Mouse (Mus musculus): ENCODE data around the gene Rab5b. TPM values are rescaled to one million over a fixed set of nuclear protein-coding genes. Genes with fewer than 3 reads are reported as not detected.

Gene Rab5b
- polyA plus RNA-seq, 1 experiment from 2014 or later = 62.5 TPM

- WGBS = 57% methylated on average over 9 of the region's 9 CpGs
- no peaks in the 10 kb centered on the region for H3K27me3 ChIP-seq (ENCODE audit: control insufficient read depth, insufficient read depth, low read length)
- no peaks in the 10 kb centered on the region for H3K4me1 ChIP-seq (ENCODE audit: control insufficient read depth, insufficient read depth, low read length)
- DNase-seq (ENCODE audit: low spot score) (no peak), ATAC-seq (ENCODE audit: insufficient number of reproducible peaks, low FRiP score, low TSS enrichment, low read depth) (no peak)
- no peak overlapping the region for H3K27ac ChIP-seq (replicated peaks; ENCODE audit: low read depth, low read length)
- H3K36me3 ChIP-seq (ENCODE audit: control insufficient read depth, insufficient read depth, low read length) = no peaks in the 10 kb centered on the region
- no peak overlapping the region for H3K4me3 ChIP-seq (ENCODE audit: low read depth, low read length)
- no peaks in the 10 kb centered on the region for H3K9me3 ChIP-seq (ENCODE audit: control insufficient read depth, low read length)
- H3K4me2 ChIP-seq (ENCODE audit: low read depth, severe bottlenecking) = no peak overlapping the region
- H3K9ac ChIP-seq (ENCODE audit: low read length) = no peak overlapping the region
Observed at GRCm38 (mm10) chr10:128659490-128659889, 36.6 kb downstream of the Rab5b start.

- no peak overlapping the region for H3K4me2 ChIP-seq (ENCODE audit: low read depth, severe bottlenecking)
- H3K4me3 ChIP-seq (ENCODE audit: low read depth, low read length) = no peak overlapping the region
- DNase-seq (ENCODE audit: low spot score) = no peak
- WGBS = 52% methylated on average over 9 of the region's 9 CpGs
- no peak overlapping the region for H3K27ac ChIP-seq (replicated peaks; ENCODE audit: low read depth, low read length)
- no peaks in the 10 kb centered on the region for H3K4me1 ChIP-seq (ENCODE audit: control insufficient read depth, insufficient read depth, low read length)
- ATAC-seq (ENCODE audit: insufficient number of reproducible peaks, low FRiP score, low TSS enrichment, low read depth) = no peak
- no peaks in the 10 kb centered on the region for H3K27me3 ChIP-seq (ENCODE audit: control insufficient read depth, insufficient read depth, low read length)
- H3K36me3 ChIP-seq (ENCODE audit: control insufficient read depth, insufficient read depth, low read length) = no peaks in the 10 kb centered on the region
- no peak overlapping the region for H3K9ac ChIP-seq (ENCODE audit: low read length)
- H3K9me3 ChIP-seq (ENCODE audit: control insufficient read depth, low read length) = no peaks in the 10 kb centered on the region
Observed at GRCm38 (mm10) chr10:128657844-128658243, 38.2 kb downstream of the Rab5b start.

GRCm38 (mm10) chr10:128656731-128657130 is 39.3 kb downstream of the Rab5b start:
- 86% methylated on average over 1 of the region's 1 CpGs for WGBS
- Histone ChIP-seq H3K4me2 (ENCODE audit: low read depth, severe bottlenecking) (no peak overlapping the region), H3K36me3 (ENCODE audit: control insufficient read depth, insufficient read depth, low read length) (no peaks in the 10 kb centered on the region), H3K4me3 (ENCODE audit: low read depth, low read length) (no peak overlapping the region), H3K4me1 (ENCODE audit: control insufficient read depth, insufficient read depth, low read length) (no peaks in the 10 kb centered on the region), H3K27ac (replicated peaks; ENCODE audit: low read depth, low read length) (no peak overlapping the region), H3K27me3 (ENCODE audit: control insufficient read depth, insufficient read depth, low read length) (no peaks in the 10 kb centered on the region), H3K9ac (ENCODE audit: low read length) (no peak overlapping the region), H3K9me3 (ENCODE audit: control insufficient read depth, low read length) (no peaks in the 10 kb centered on the region)
- DNase-seq (ENCODE audit: low spot score) (no peak), ATAC-seq (ENCODE audit: insufficient number of reproducible peaks, low FRiP score, low TSS enrichment, low read depth) (no peak)

GRCm38 (mm10) chr10:128655254-128655653 is 40.8 kb downstream of the Rab5b start:
- 87% methylated on average over 3 of the region's 3 CpGs for WGBS
- no peak overlapping the region for H3K4me2 ChIP-seq (ENCODE audit: low read depth, severe bottlenecking)
- no peaks in the 10 kb centered on the region for H3K36me3 ChIP-seq (ENCODE audit: control insufficient read depth, insufficient read depth, low read length)
- no peaks in the 10 kb centered on the region for H3K4me1 ChIP-seq (ENCODE audit: control insufficient read depth, insufficient read depth, low read length)
- ATAC-seq (ENCODE audit: insufficient number of reproducible peaks, low FRiP score, low TSS enrichment, low read depth) (no peak), DNase-seq (ENCODE audit: low spot score) (no peak)
- no peak overlapping the region for H3K27ac ChIP-seq (replicated peaks; ENCODE audit: low read depth, low read length)
- H3K9me3 ChIP-seq (ENCODE audit: control insufficient read depth, low read length) = no peaks in the 10 kb centered on the region
- no peak overlapping the region for H3K4me3 ChIP-seq (ENCODE audit: low read depth, low read length)
- no peaks in the 10 kb centered on the region for H3K27me3 ChIP-seq (ENCODE audit: control insufficient read depth, insufficient read depth, low read length)
- no peak overlapping the region for H3K9ac ChIP-seq (ENCODE audit: low read length)

GRCm38 (mm10) chr10:128653866-128654265 is 42.2 kb downstream of the Rab5b start:
- no peak for ATAC-seq (ENCODE audit: insufficient number of reproducible peaks, low FRiP score, low TSS enrichment, low read depth)
- no peaks in the 10 kb centered on the region for H3K27me3 ChIP-seq (ENCODE audit: control insufficient read depth, insufficient read depth, low read length)
- H3K27ac ChIP-seq (replicated peaks; ENCODE audit: low read depth, low read length) = no peak overlapping the region
- no peak for DNase-seq (ENCODE audit: low spot score)
- no peak overlapping the region for H3K9ac ChIP-seq (ENCODE audit: low read length)
- WGBS = 82% methylated on average over 4 of the region's 4 CpGs
- H3K4me3 ChIP-seq (ENCODE audit: low read depth, low read length) = no peak overlapping the region
- no peak overlapping the region for H3K4me2 ChIP-seq (ENCODE audit: low read depth, severe bottlenecking)
- no peaks in the 10 kb centered on the region for H3K36me3 ChIP-seq (ENCODE audit: control insufficient read depth, insufficient read depth, low read length)
- H3K9me3 ChIP-seq (ENCODE audit: control insufficient read depth, low read length) = no peaks in the 10 kb centered on the region
- H3K4me1 ChIP-seq (ENCODE audit: control insufficient read depth, insufficient read depth, low read length) = no peaks in the 10 kb centered on the region

- H3K36me3 ChIP-seq (ENCODE audit: control insufficient read depth, insufficient read depth, low read length) = no peaks in the 10 kb centered on the region
- no peak overlapping the region for H3K27ac ChIP-seq (replicated peaks; ENCODE audit: low read depth, low read length)
- peak overlapping the region; percentile 43; the same call in 1 of the 2 replicates for H3K9ac ChIP-seq (ENCODE audit: low read length)
- peak; percentile 65; the same call in 1 of the 2 replicates for ATAC-seq (ENCODE audit: insufficient number of reproducible peaks, low FRiP score, low TSS enrichment, low read depth)
- no peaks in the 10 kb centered on the region for H3K9me3 ChIP-seq (ENCODE audit: control insufficient read depth, low read length)
- WGBS = 7% methylated on average over 12 of the region's 13 CpGs
- peak overlapping the region; percentile 48 for H3K4me3 ChIP-seq (ENCODE audit: low read depth, low read length)
- no peaks in the 10 kb centered on the region for H3K27me3 ChIP-seq (ENCODE audit: control insufficient read depth, insufficient read depth, low read length)
- peaks cover 4% of the 10 kb centered on the region; the same call in 1 of the 2 replicates for H3K4me1 ChIP-seq (ENCODE audit: control insufficient read depth, insufficient read depth, low read length)
- H3K4me2 ChIP-seq (ENCODE audit: low read depth, severe bottlenecking) = peak overlapping the region; percentile 72
- DNase-seq (ENCODE audit: low spot score) = peak; percentile 54
Observed at GRCm38 (mm10) chr10:128646139-128647089, 49.6 kb downstream of the Rab5b start.

- H3K36me3 ChIP-seq (ENCODE audit: control insufficient read depth, insufficient read depth, low read length) = no peaks in the 10 kb centered on the region
- H3K4me3 ChIP-seq (ENCODE audit: low read depth, low read length) = peak within 1 kb of the TSS; percentile 48
- WGBS = 2% methylated on average over 36 of the region's 36 CpGs
- peak within 1 kb of the TSS; percentile 60 for H3K9ac ChIP-seq (ENCODE audit: low read length)
- peaks cover 4% of the 10 kb centered on the region; the same call in 1 of the 2 replicates for H3K4me1 ChIP-seq (ENCODE audit: control insufficient read depth, insufficient read depth, low read length)
- no peak within 1 kb of the TSS for H3K27ac ChIP-seq (replicated peaks; ENCODE audit: low read depth, low read length)
- ATAC-seq (ENCODE audit: insufficient number of reproducible peaks, low FRiP score, low TSS enrichment, low read depth) (peak; percentile 75), DNase-seq (ENCODE audit: low spot score) (peak; percentile 72)
- H3K9me3 ChIP-seq (ENCODE audit: control insufficient read depth, low read length) = no peaks in the 10 kb centered on the region
- peak within 1 kb of the TSS; percentile 72 for H3K4me2 ChIP-seq (ENCODE audit: low read depth, severe bottlenecking)
- H3K27me3 ChIP-seq (ENCODE audit: control insufficient read depth, insufficient read depth, low read length) = no peaks in the 10 kb centered on the region
Observed at GRCm38 (mm10) chr10:128645111-128646011, 50.7 kb downstream of the Rab5b start, which contains the start of gene Ikzf4. Ikzf4 (minus strand) TSS chr10:128645991.

GRCm38 (mm10) chr10:128642749-128643148 is 53.3 kb downstream of the Rab5b start:
- peaks cover 4% of the 10 kb centered on the region; the same call in 1 of the 2 replicates for H3K4me1 ChIP-seq (ENCODE audit: control insufficient read depth, insufficient read depth, low read length)

More at GRCm38 (mm10) chr10:128642749-128643148, 53.3 kb downstream of the Rab5b start:
- DNase-seq (ENCODE audit: low spot score) (no peak), ATAC-seq (ENCODE audit: insufficient number of reproducible peaks, low FRiP score, low TSS enrichment, low read depth) (no peak)
- Histone ChIP-seq H3K36me3 (ENCODE audit: control insufficient read depth, insufficient read depth, low read length) (no peaks in the 10 kb centered on the region), H3K27me3 (ENCODE audit: control insufficient read depth, insufficient read depth, low read length) (no peaks in the 10 kb centered on the region), H3K9me3 (ENCODE audit: control insufficient read depth, low read length) (no peaks in the 10 kb centered on the region), H3K9ac (ENCODE audit: low read length) (no peak overlapping the region), H3K4me2 (ENCODE audit: low read depth, severe bottlenecking) (no peak overlapping the region), H3K4me3 (ENCODE audit: low read depth, low read length) (no peak overlapping the region), H3K27ac (replicated peaks; ENCODE audit: low read depth, low read length) (no peak overlapping the region)
- WGBS = 91% methylated on average over 6 of the region's 6 CpGs
